Mouse (Mus musculus): ENCODE measurements around the gene Hnrnph3. TPM values are rescaled to one million over a fixed set of nuclear protein-coding genes. Genes with fewer than 3 reads are reported as not detected.
A peak's percentile ranks its signal among the peaks of the same experiment; 100 is the strongest.

Hnrnph3 gene
- polyA plus RNA-seq, 1 experiment from 2014 or later = 215 TPM

- H3K27ac ChIP-seq (replicated peaks) = peak overlapping the region; percentile 100
- no peaks in the 10 kb centered on the region for H3K27me3 ChIP-seq (ENCODE audit: low read depth, poor library complexity, severe bottlenecking)
- WGBS = 41% methylated on average over 6 of the region's 6 CpGs
- peak; percentile 30 for DNase-seq (ENCODE audit: low spot score)
- H3K4me1 ChIP-seq = peaks cover 48% of the 10 kb centered on the region
- H3K9me3 ChIP-seq (replicated peaks) = no peaks in the 10 kb centered on the region
- H3K4me3 ChIP-seq = peak overlapping the region; percentile 97
- no peaks in the 10 kb centered on the region for H3K36me3 ChIP-seq
These were observed 2.8 kb upstream of the Hnrnph3 start for GRCm38 (mm10) chr10:63026795-63027160.

- WGBS = 8% methylated on average over 8 of the region's 8 CpGs
- H3K27me3 ChIP-seq (ENCODE audit: low read depth, poor library complexity, severe bottlenecking) = no peaks in the 10 kb centered on the region
- H3K27ac ChIP-seq (replicated peaks) = peak overlapping the region; percentile 100
- peaks cover 53% of the 10 kb centered on the region for H3K4me1 ChIP-seq
- peak; percentile 77 for DNase-seq (ENCODE audit: low spot score)
- H3K4me3 ChIP-seq = peak overlapping the region; percentile 97
- no peaks in the 10 kb centered on the region for H3K36me3 ChIP-seq
- H3K9me3 ChIP-seq (replicated peaks) = no peaks in the 10 kb centered on the region
These were observed 2.3 kb upstream of the Hnrnph3 start for GRCm38 (mm10) chr10:63026156-63026794.

GRCm38 (mm10) chr10:63025491-63026011 is 1.5 kb upstream of the Hnrnph3 start:
- no peaks in the 10 kb centered on the region for H3K27me3 ChIP-seq (ENCODE audit: low read depth, poor library complexity, severe bottlenecking)
- H3K9me3 ChIP-seq (replicated peaks) = no peaks in the 10 kb centered on the region
- H3K36me3 ChIP-seq = no peaks in the 10 kb centered on the region
- 20% methylated on average over 6 of the region's 6 CpGs for WGBS
- peak; percentile 59 for DNase-seq (ENCODE audit: low spot score)
- peak overlapping the region; percentile 100 for H3K27ac ChIP-seq (replicated peaks)
- H3K4me3 ChIP-seq = peak overlapping the region; percentile 97
- peaks cover 60% of the 10 kb centered on the region for H3K4me1 ChIP-seq

- H3K27ac ChIP-seq (replicated peaks) = peak overlapping the region; percentile 100
- WGBS = 20% methylated on average over 2 of the region's 2 CpGs
- H3K4me3 ChIP-seq = peak overlapping the region; percentile 97
- H3K27me3 ChIP-seq (ENCODE audit: low read depth, poor library complexity, severe bottlenecking) = no peaks in the 10 kb centered on the region
- no peaks in the 10 kb centered on the region for H3K9me3 ChIP-seq (replicated peaks)
- no peak for DNase-seq (ENCODE audit: low spot score)
- H3K36me3 ChIP-seq = no peaks in the 10 kb centered on the region
- peaks cover 65% of the 10 kb centered on the region for H3K4me1 ChIP-seq
These were observed 999 bp upstream of the Hnrnph3 start for GRCm38 (mm10) chr10:63025016-63025415.

- no peaks in the 10 kb centered on the region for H3K9me3 ChIP-seq (replicated peaks)
- H3K4me1 ChIP-seq = peaks cover 67% of the 10 kb centered on the region
- peak overlapping the region; percentile 97 for H3K4me3 ChIP-seq
- WGBS = under 1% methylated on average over 8 of the region's 8 CpGs
- peak overlapping the region; percentile 100 for H3K27ac ChIP-seq (replicated peaks)
- peaks cover under 1% of the 10 kb centered on the region; the same call in 1 of the 2 replicates for H3K36me3 ChIP-seq
- peak; percentile 75 for DNase-seq (ENCODE audit: low spot score)
- H3K27me3 ChIP-seq (ENCODE audit: low read depth, poor library complexity, severe bottlenecking) = no peaks in the 10 kb centered on the region
These were observed 528 bp upstream of the Hnrnph3 start for GRCm38 (mm10) chr10:63024580-63024910.

- under 1% methylated on average over 68 of the region's 68 CpGs for WGBS
- Histone ChIP-seq H3K27me3 (ENCODE audit: low read depth, poor library complexity, severe bottlenecking) (no peaks in the 10 kb centered on the region), H3K4me1 (peaks cover 62% of the 10 kb centered on the region), H3K27ac (replicated peaks) (peak overlapping the region; percentile 100), H3K36me3 (peaks cover 11% of the 10 kb centered on the region), H3K4me3 (peak overlapping the region; percentile 97), H3K9me3 (replicated peaks) (no peaks in the 10 kb centered on the region)
- peak; percentile 78 for DNase-seq (ENCODE audit: low spot score)
These were observed 782 bp downstream of the Hnrnph3 start for GRCm38 (mm10) chr10:63023121-63023748.

- Histone ChIP-seq H3K4me1 (peaks cover 57% of the 10 kb centered on the region), H3K36me3 (peaks cover 17% of the 10 kb centered on the region), H3K4me3 (peak overlapping the region; percentile 97), H3K27ac (replicated peaks) (peak overlapping the region; percentile 100), H3K9me3 (replicated peaks) (no peaks in the 10 kb centered on the region), H3K27me3 (ENCODE audit: low read depth, poor library complexity, severe bottlenecking) (no peaks in the 10 kb centered on the region)
- WGBS = under 1% methylated on average over 27 of the region's 27 CpGs
- no peak for DNase-seq (ENCODE audit: low spot score)
These were observed 1.4 kb downstream of the Hnrnph3 start for GRCm38 (mm10) chr10:63022541-63023120.

- H3K9me3 ChIP-seq (replicated peaks) = no peaks in the 10 kb centered on the region
- no peaks in the 10 kb centered on the region for H3K27me3 ChIP-seq (ENCODE audit: low read depth, poor library complexity, severe bottlenecking)
- H3K27ac ChIP-seq (replicated peaks) = peak overlapping the region; percentile 100; the same call in 1 of the 2 replicates
- DNase-seq (ENCODE audit: low spot score) = no peak
- peak overlapping the region; percentile 97 for H3K4me3 ChIP-seq
- peaks cover 26% of the 10 kb centered on the region for H3K36me3 ChIP-seq
- peaks cover 47% of the 10 kb centered on the region for H3K4me1 ChIP-seq
- WGBS = 59% methylated on average over 4 of the region's 4 CpGs
These were observed 2.3 kb downstream of the Hnrnph3 start for GRCm38 (mm10) chr10:63021702-63022101.

GRCm38 (mm10) chr10:63019304-63019703 is 4.7 kb downstream of the Hnrnph3 start:
- no peaks in the 10 kb centered on the region for H3K9me3 ChIP-seq (replicated peaks)
- H3K27ac ChIP-seq (replicated peaks) = no peak overlapping the region
- WGBS = 93% methylated on average over 6 of the region's 6 CpGs
- DNase-seq (ENCODE audit: low spot score) = no peak
- H3K4me1 ChIP-seq = peaks cover 27% of the 10 kb centered on the region
- H3K4me3 ChIP-seq = no peak overlapping the region; the same call in 1 of the 2 replicates
- H3K36me3 ChIP-seq = peaks cover 50% of the 10 kb centered on the region
- no peaks in the 10 kb centered on the region for H3K27me3 ChIP-seq (ENCODE audit: low read depth, poor library complexity, severe bottlenecking)

- no peaks in the 10 kb centered on the region for H3K9me3 ChIP-seq (replicated peaks)
- no peaks in the 10 kb centered on the region for H3K27me3 ChIP-seq (ENCODE audit: low read depth, poor library complexity, severe bottlenecking)
- H3K4me3 ChIP-seq = no peak overlapping the region
- DNase-seq (ENCODE audit: low spot score) = no peak
- 92% methylated on average over 9 of the region's 9 CpGs for WGBS
- H3K36me3 ChIP-seq = peaks cover 95% of the 10 kb centered on the region
- H3K27ac ChIP-seq (replicated peaks) = no peak overlapping the region
- H3K4me1 ChIP-seq = peaks cover 1% of the 10 kb centered on the region
These were observed 9.8 kb downstream of the Hnrnph3 start for GRCm38 (mm10) chr10:63014168-63014567.

GRCm38 (mm10) chr10:63013476-63013875 is 10.5 kb downstream of the Hnrnph3 start:
- Histone ChIP-seq H3K4me3 (no peak overlapping the region), H3K4me1 (no peaks in the 10 kb centered on the region), H3K36me3 (peaks cover 98% of the 10 kb centered on the region), H3K27ac (replicated peaks) (no peak overlapping the region), H3K27me3 (ENCODE audit: low read depth, poor library complexity, severe bottlenecking) (no peaks in the 10 kb centered on the region), H3K9me3 (replicated peaks) (no peaks in the 10 kb centered on the region)
- 89% methylated on average over 3 of the region's 3 CpGs for WGBS
- no peak for DNase-seq (ENCODE audit: low spot score)

- H3K4me1 ChIP-seq = no peaks in the 10 kb centered on the region
- no peak overlapping the region for H3K27ac ChIP-seq (replicated peaks)
- peaks cover 98% of the 10 kb centered on the region for H3K36me3 ChIP-seq
- WGBS = 92% methylated on average over 6 of the region's 6 CpGs
- no peaks in the 10 kb centered on the region for H3K9me3 ChIP-seq (replicated peaks)
- DNase-seq (ENCODE audit: low spot score) = no peak
- no peak overlapping the region for H3K4me3 ChIP-seq
- no peaks in the 10 kb centered on the region for H3K27me3 ChIP-seq (ENCODE audit: low read depth, poor library complexity, severe bottlenecking)
These were observed 12.5 kb downstream of the Hnrnph3 start for GRCm38 (mm10) chr10:63011556-63011955.

- Histone ChIP-seq H3K4me1 (no peaks in the 10 kb centered on the region), H3K27me3 (ENCODE audit: low read depth, poor library complexity, severe bottlenecking) (no peaks in the 10 kb centered on the region), H3K4me3 (no peak overlapping the region), H3K36me3 (peaks cover 98% of the 10 kb centered on the region), H3K9me3 (replicated peaks) (no peaks in the 10 kb centered on the region), H3K27ac (replicated peaks) (no peak overlapping the region)
- WGBS = 86% methylated on average over 4 of the region's 4 CpGs
- no peak for DNase-seq (ENCODE audit: low spot score)
These were observed 13.7 kb downstream of the Hnrnph3 start for GRCm38 (mm10) chr10:63010268-63010667.
